Mouse (Mus musculus) c-Kit-negative CD71-positive TER-119-positive erythroid progenitor cells, embryonic 14.5 days (primary cell): Measurements from ENCODE around the gene Fbrs.
"Not testable (repeated sequence)": the region's sequence is repeated elsewhere in the genome, so short reads cannot be mapped to it uniquely, and the experiment has no call there.

ENCODE experiments used
- DNase-seq: peaks from one replicate; pipeline ENCODE4 v3.0.0-alpha.2; 2013; ENCODE audit warnings: low read depth, low spot score

The Fbrs gene

GRCm38 (mm10) chr7:127478635-127479317 is at the start of gene Fbrs:
TSS of gene Fbrs (plus strand) at chr7:127479199.
- no peak for DNase-seq

- DNase-seq = no peak
Measured at GRCm38 (mm10) chr7:127435206-127435605, 43.8 kb upstream of the Fbrs start.

GRCm38 (mm10) chr7:127437724-127438123 is 41.3 kb upstream of the Fbrs start:
- no peak for DNase-seq

- no peak for DNase-seq
Measured at GRCm38 (mm10) chr7:127443976-127444375, 35.0 kb upstream of the Fbrs start.

GRCm38 (mm10) chr7:127448521-127449300 is 30.3 kb upstream of the Fbrs start, which contains the start of gene Zfp689:
TSS of gene Zfp689 (minus strand) at chr7:127449158.
- peak; percentile 99 for DNase-seq

- DNase-seq = no peak
Measured at GRCm38 (mm10) chr7:127449966-127450365, 29.0 kb upstream of the Fbrs start.

DNA sequence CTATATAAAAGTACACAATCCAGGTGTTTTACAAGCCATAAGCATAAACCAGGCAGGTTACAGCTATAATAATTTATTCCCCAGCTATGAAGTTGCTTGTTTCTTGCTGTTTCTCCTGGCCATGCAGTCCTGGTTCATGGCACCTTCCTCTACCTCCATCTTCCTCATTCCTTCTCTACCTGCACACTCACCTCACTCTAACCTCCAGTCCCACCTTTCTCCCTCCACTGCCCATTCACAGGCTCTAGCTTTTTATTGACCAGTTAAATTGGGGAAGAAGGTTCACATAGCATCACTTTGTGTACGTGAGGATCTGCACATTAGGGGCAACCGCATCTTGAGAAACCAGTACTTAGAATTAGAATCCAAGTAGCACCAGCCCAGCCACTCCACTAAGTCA is 25.9 kb upstream of the Fbrs start:
- DNase-seq = no peak

- DNase-seq = no peak
Measured at GRCm38 (mm10) chr7:127454905-127455304, 24.1 kb upstream of the Fbrs start.

DNA sequence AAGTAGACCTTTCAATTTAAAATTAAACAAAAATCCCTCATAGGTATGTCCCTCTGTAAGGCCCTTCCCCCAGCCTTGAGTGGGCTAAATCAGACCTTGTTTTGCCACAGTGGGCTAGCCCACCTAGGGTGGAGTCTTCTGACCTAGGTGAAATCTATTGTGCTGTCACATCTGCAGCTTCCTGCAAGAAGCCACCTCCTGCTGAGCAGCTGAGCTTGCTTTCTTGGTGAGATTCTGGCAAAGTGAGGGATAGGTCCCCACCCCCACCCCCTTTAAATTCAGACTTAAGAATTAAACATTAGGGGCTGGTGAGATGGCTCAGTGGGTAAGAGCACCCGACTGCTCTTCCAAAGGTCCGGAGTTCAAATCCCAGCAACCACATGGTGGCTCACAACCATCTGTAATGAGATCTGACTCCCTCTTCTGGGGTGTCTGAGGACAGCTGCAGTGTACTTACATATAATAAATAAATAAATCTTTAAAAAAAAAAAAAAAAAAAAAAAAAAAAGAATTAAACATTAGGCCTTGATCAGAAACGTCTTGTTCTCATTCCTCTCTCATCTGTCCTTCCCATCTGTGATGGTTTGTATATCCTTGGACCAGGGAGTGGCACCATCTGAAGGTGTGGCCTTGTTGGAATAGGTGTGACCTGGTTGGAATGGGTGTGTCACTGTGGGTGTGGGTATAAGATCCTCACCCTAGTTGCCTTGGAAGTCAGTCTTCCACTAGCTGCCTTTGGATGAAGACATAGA is 20.5 kb upstream of the Fbrs start:
- not testable (repeated sequence) for DNase-seq

DNA sequence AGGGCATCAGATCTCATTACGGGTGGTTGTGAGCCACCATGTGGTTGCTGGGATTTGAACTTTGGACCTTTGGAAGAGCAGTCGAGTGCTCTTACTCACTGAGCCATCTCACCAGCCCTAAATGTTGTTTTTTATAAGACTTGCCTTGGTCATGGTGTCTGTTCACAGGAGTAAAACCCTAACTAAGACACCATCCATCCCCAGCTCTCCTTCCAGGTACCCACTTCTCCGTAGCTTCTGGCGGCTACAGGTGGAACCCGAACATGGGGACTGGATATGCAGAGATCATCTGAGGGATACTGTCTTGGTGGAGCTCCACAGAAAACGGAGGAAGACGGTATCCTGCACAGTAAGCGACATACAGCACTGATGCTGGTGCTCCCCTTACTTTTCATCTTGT is 19.7 kb upstream of the Fbrs start, which contains the start of gene Prr14:
TSS of gene Prr14 (plus strand) at position 301 of the 400 bp plus-strand sequence.
- DNase-seq = not testable (repeated sequence)

DNA sequence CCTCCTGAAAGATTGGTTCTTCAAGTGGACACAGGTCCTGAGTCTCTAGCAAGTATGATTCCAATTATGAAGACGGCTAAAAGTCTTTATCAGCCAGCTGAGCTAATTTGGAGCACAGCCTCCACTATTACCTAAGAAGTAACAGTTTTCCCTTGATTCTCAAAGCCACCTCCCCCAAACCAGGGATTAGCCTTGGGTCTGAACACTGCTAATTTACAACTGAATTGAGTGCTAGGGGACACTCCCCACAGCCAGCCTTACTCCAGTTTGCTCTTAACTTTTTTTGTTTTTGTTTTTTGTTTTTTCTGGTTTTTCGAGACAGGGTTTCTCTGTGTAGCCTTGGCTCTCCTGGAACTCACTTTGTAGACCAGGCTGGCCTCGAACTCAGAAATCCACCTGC is 13.8 kb upstream of the Fbrs start:
- DNase-seq = no peak

DNA sequence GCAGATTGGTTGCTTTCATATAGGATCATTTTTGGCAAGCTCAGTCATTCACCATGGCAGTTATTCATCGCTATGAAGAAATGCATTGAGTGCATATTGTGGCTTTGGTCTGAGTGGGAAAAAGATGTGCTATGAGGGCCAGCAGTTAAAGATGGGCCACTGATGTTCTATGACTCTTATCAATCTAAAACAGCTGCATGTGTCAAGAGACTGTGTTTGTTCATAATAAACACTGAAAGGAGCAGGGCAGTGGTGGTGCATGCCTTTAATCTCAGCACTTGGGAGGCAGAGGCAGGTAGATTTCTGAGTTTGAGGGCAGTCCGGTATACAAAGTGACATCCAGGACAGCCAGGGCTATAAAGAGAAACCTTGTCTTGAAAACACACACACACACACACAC is 13.3 kb upstream of the Fbrs start:
- DNase-seq = not testable (repeated sequence)

DNA sequence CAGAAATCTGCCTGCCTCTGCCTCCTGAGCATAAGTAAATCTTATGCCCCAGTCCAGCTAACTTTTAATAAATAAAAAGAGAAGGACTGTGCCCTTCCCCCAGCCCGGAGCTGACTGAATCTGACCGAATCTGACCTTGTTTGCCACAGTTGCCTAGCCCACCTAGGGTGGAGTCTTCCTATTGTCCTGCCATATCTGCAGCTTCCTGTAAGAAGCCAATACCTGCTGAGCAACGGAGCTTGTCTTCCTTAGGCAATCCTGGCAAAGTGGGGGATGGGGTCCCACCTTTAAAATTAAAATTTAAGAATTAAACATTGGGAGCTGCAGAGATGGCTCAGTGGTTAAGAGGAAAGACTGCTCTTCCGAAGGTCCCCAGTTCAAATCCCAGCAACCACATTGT is 12.4 kb upstream of the Fbrs start:
- DNase-seq = no peak

GRCm38 (mm10) chr7:127470011-127470715 is 8.8 kb upstream of the Fbrs start:
- no peak for DNase-seq

DNA sequence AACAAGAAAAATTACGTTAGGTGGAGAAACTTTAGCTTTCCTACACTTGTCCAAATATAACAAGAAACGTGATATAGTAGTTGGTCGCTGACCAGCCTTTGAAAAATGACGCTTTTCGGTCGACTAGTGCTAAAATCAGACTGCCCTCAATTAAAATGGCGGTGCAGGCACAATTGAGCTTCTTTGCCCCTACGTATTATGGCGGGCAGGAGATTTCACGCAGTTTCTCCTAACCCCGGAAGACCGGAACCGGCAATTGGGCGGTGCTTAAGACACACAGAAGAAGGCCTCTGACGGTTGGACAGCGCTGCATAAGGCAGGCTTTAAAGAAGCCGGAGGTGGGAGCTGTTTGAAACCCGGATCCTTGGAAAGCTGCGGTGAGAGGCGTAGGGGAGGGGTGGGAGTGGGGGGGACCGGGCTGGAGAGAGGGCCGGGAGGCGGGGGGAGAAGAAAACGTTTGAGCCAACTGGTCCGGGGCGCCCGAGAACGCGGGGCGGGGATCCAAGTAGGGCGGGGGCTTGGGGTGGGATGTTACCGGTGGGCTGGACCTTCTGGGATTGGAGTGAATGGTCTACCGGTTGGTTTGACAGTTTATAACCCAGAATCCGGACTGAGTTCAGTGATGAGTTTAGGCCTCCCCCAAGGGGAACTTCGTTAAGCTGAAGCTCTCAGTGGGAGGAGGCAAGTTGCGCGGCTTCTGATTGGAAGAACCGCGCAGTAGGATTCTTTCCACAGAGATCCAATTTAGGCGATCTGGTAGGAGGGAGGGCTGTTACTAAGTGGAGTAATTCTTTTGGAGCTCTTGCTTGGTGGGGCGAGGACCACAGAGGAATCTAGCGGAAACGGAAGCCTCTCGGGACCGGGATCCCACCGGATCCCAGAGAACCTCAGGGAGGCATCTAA is 8.0 kb upstream of the Fbrs start:
- DNase-seq = peak; percentile 87

DNA sequence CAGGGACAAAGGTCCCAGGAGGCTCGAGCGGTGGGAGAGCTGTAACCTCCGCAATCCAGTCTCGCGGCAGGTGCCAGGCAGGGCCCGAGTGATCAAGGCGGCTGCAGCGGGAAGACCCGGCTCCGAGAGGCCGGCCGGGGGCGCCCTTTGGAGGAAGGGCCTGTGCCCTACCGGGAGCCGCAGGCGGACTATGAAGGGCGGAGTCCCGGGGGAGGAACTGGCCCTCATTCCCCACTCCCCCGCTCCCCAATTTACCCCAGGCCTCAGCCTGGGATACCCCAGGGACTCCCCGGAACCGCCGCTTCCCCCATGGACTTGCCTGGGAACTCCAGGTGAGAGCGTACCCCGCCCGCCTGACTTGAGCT is 7.4 kb upstream of the Fbrs start:
- DNase-seq = no peak

- DNase-seq = no peak
Measured at GRCm38 (mm10) chr7:127472060-127472459, 6.9 kb upstream of the Fbrs start.

DNA sequence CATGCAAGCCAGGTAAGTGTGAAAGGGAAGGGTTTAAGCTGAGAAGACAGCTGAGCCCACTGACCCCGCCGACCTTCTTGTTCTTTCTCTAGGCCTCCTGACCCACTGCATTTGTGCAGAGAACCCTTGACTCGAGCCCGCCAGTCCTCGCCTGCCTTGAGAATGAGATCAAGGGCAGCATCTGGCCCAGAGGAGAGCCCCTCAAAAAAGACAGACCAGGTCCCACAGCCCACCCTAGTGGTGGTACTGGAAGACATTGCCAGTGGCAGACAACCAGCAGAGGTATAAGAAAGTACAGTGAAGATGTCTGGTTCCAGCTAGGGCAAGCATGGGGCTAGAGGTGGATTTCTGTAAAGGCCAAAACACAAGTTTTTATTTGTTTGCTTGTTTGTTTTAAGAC is 5.3 kb upstream of the Fbrs start:
- no peak for DNase-seq

- no peak for DNase-seq
Measured at GRCm38 (mm10) chr7:127474378-127475070, 4.5 kb upstream of the Fbrs start.

- no peak for DNase-seq
Measured at GRCm38 (mm10) chr7:127475186-127475740, 3.7 kb upstream of the Fbrs start.
